In genomic region chr6:48594043-48594738, GRCm38 (mm10) we compare ENCODE assay signal across 8 mouse cellular contexts. TPM values are rescaled to one million over a fixed set of nuclear protein-coding genes. Genes with fewer than 3 reads are reported as not detected.
DNase-seq lines count a peak whose midpoint lies in the region; ATAC-seq and TF ChIP-seq lines count a peak whose summit lies in the region.

No protein-coding gene starts in this region.

- H3K9ac ChIP-seq in intestine, embryonic 14.5 days (ENCODE audit: low read length), result peak overlapping the region; percentile 83
- H3K9ac ChIP-seq in liver, embryonic 14.5 days (replicated peaks), result peak overlapping the region; percentile 56
- peak overlapping the region; percentile 93 for H3K9ac ChIP-seq in neural tube, embryonic 11.5 days (ENCODE audit: low read length)

- TF ChIP-seq POLR2A in bone marrow macrophage, adult 2 months (IDR thresholded peaks at IDR 0.05; ENCODE audit: borderline replicate concordance, low read depth, low read length), result no peak

- peak overlapping the region; percentile 72 for H3K4me3 ChIP-seq in bone marrow macrophage, adult 2 months (ENCODE audit: insufficient read depth, low read length)
- H3K4me3 ChIP-seq in intestine, embryonic 14.5 days (ENCODE audit: low read depth, low read length), result peak overlapping the region; percentile 75
- peak overlapping the region; percentile 61 to 62 for H3K4me3 ChIP-seq in liver, embryonic 14.5 days (ENCODE audit: insufficient read depth in 1 of 2, low read depth in 2 of 2, low read length in 2 of 2)
- peak overlapping the region; percentile 79 for H3K4me3 ChIP-seq in neural tube, embryonic 11.5 days (ENCODE audit: low read depth, low read length)

- TF ChIP-seq CTCF in bone marrow macrophage, adult 2 months (IDR thresholded peaks at IDR 0.05; ENCODE audit: low read depth, low read length), result no peak
- no peak for TF ChIP-seq CTCF in liver, embryonic 14.5 days (IDR thresholded peaks at IDR 0.05; ENCODE audit: low read depth)

- peak overlapping the region; percentile 70 for H3K4me2 ChIP-seq in intestine, embryonic 14.5 days (ENCODE audit: low read length)
- peak overlapping the region; percentile 66 for H3K4me2 ChIP-seq in liver, embryonic 14.5 days (ENCODE audit: low read depth)
- H3K4me2 ChIP-seq in neural tube, embryonic 11.5 days (ENCODE audit: low read depth), result peak overlapping the region; percentile 76

- peaks cover 38% of the 10 kb centered on the region for H3K36me3 ChIP-seq in intestine, embryonic 14.5 days (ENCODE audit: control insufficient read depth, insufficient read depth, low read length)
- no peaks in the 10 kb centered on the region; the same call in 1 of the 2 replicates for H3K36me3 ChIP-seq in liver, embryonic 14.5 days (replicated peaks; ENCODE audit: control insufficient read depth, insufficient read depth, low read depth)
- H3K36me3 ChIP-seq in neural tube, embryonic 11.5 days (ENCODE audit: control insufficient read depth, insufficient read depth, low read length), result peaks cover 31% of the 10 kb centered on the region

- H3K27me3 ChIP-seq in intestine, embryonic 14.5 days (replicated peaks; ENCODE audit: control insufficient read depth, insufficient read depth, low read length), result no peaks in the 10 kb centered on the region
- H3K27me3 ChIP-seq in liver, embryonic 14.5 days (ENCODE audit: control insufficient read depth, insufficient read depth, low read length), result no peaks in the 10 kb centered on the region
- H3K27me3 ChIP-seq in neural tube, embryonic 11.5 days (ENCODE audit: control insufficient read depth, insufficient read depth, low read length), result no peaks in the 10 kb centered on the region

- no peak for TF ChIP-seq EP300 in liver, embryonic 14.5 days (IDR thresholded peaks at IDR 0.05; ENCODE audit: low read depth)

- peak overlapping the region; percentile 72 for H3K27ac ChIP-seq in bone marrow macrophage, adult 2 months (ENCODE audit: insufficient read depth, low read depth, low read length)
- H3K27ac ChIP-seq in intestine, embryonic 14.5 days (ENCODE audit: low read depth), result peak overlapping the region; percentile 79
- H3K27ac ChIP-seq in liver, embryonic 14.5 days, result no peak overlapping the region
- peak overlapping the region; percentile 94 for H3K27ac ChIP-seq in neural tube, embryonic 11.5 days (ENCODE audit: low read depth, low read length)

- ATAC-seq in intestine, embryonic 14.5 days (replicated peaks; ENCODE audit: low FRiP score, low TSS enrichment, low read depth), result peak; percentile 47
- ATAC-seq in liver, embryonic 14.5 days (ENCODE audit: insufficient read depth), result peak; percentile 40
- ATAC-seq in neural tube, embryonic 11.5 days (ENCODE audit: insufficient read depth, low FRiP score, low TSS enrichment), result peak; percentile 85

- peak; percentile 65 for DNase-seq in thymus, postnatal 0 days (ENCODE audit: low spot score)
- no peak for DNase-seq in thymus, adult 18-20 months
- DNase-seq in frontal cortex, postnatal 10 days (ENCODE audit: low spot score in 2 of 2), result peak; percentile 51 to 57
- peak; percentile 85 for DNase-seq in intestine, embryonic 14.5 days (ENCODE audit: low spot score)
- no peak for DNase-seq in liver, embryonic 14.5 days (ENCODE audit: low read depth in 3 of 3, low spot score in 3 of 3)
- DNase-seq in neural tube, embryonic 11.5 days (ENCODE audit: low spot score), result peak; percentile 73
- DNase-seq in spleen, adult 12 weeks (ENCODE audit: low spot score), result no peak

- peaks cover 15% of the 10 kb centered on the region for H3K4me1 ChIP-seq in bone marrow macrophage, adult 2 months (ENCODE audit: control insufficient read depth, insufficient read depth, low read length)
- H3K4me1 ChIP-seq in intestine, embryonic 14.5 days (replicated peaks; ENCODE audit: control insufficient read depth, insufficient read depth, low read length), result peaks cover 11% of the 10 kb centered on the region; the same call in 1 of the 2 replicates
- H3K4me1 ChIP-seq in liver, embryonic 14.5 days (replicated peaks; ENCODE audit: control insufficient read depth in 2 of 2, insufficient read depth in 2 of 2, low read length in 1 of 2), result 0 out of 4 replicates have a peak, but pooled peaks cover 0 to 3% of the 10 kb centered on the region in 2 experiments
- H3K4me1 ChIP-seq in neural tube, embryonic 11.5 days (ENCODE audit: control insufficient read depth, insufficient read depth, low read length), result peaks cover 7% of the 10 kb centered on the region; the same call in 1 of the 2 replicates

- WGBS in intestine, embryonic 14.5 days, result 2% methylated on average over 29 of the region's 41 CpGs
- 1% methylated on average over 39 of the region's 41 CpGs for WGBS in liver, embryonic 14.5 days (ENCODE audit: insufficient replicate concordance)
- WGBS in neural tube, embryonic 11.5 days, result under 1% methylated on average over 31 of the region's 41 CpGs

- peaks cover 32% of the 10 kb centered on the region for H3K9me3 ChIP-seq in intestine, embryonic 14.5 days (ENCODE audit: control insufficient read depth, low read length)
- H3K9me3 ChIP-seq in liver, embryonic 14.5 days (ENCODE audit: control insufficient read depth, low read length), result no peaks in the 10 kb centered on the region; the same call in 1 of the 2 replicates
- H3K9me3 ChIP-seq in neural tube, embryonic 11.5 days (ENCODE audit: control insufficient read depth, low read length), result 0 out of 2 replicates have a peak, but pooled peaks cover 3% of the 10 kb centered on the region

RNA-seq across cellular contexts. Expression of gene Gm44965, which starts 0.5 kb away (rescaled TPM):
- not detected in 2 replicates for polyA plus RNA-seq in thymus, postnatal 0 days (2015; fragmentation: Nextera tagmentation; extraction: Ambion mirVana)
- not detected in 2 replicates for polyA plus RNA-seq in bone marrow macrophage, adult 2 months (2012; ENCODE audit: insufficient read depth, insufficient read length, missing spikeins)
- polyA plus RNA-seq in intestine, embryonic 14.5 days (2014; fragmentation: Nextera tagmentation; extraction: Ambion mirVana), result not detected in 2 replicates
- not detected in 2 replicates for polyA plus RNA-seq in liver, embryonic 14.5 days (2012; rRNA removed)
- polyA plus RNA-seq in liver, embryonic 14.5 days (2014; fragmentation: Nextera tagmentation; extraction: Ambion mirVana), result not detected in 2 replicates
- not detected in 2 replicates for polyA plus RNA-seq in neural tube, embryonic 11.5 days (2014; fragmentation: Nextera tagmentation; extraction: Ambion mirVana)

RNA-seq across cellular contexts. Expression of gene Repin1, which starts 0.5 kb away (rescaled TPM):
- 15.5 and 15.6 TPM in 2 replicates for polyA plus RNA-seq in thymus, postnatal 0 days (2015; fragmentation: Nextera tagmentation; extraction: Ambion mirVana)
- polyA plus RNA-seq in bone marrow macrophage, adult 2 months (2012; ENCODE audit: insufficient read depth, insufficient read length, missing spikeins), result 10.7 and 13.3 TPM in 2 replicates
- 28.4 and 29.5 TPM in 2 replicates for polyA plus RNA-seq in intestine, embryonic 14.5 days (2014; fragmentation: Nextera tagmentation; extraction: Ambion mirVana)
- 7.1 and 7.3 TPM in 2 replicates for polyA plus RNA-seq in liver, embryonic 14.5 days (2012; rRNA removed)
- 6.3 and 6.5 TPM in 2 replicates for polyA plus RNA-seq in liver, embryonic 14.5 days (2014; fragmentation: Nextera tagmentation; extraction: Ambion mirVana)
- polyA plus RNA-seq in neural tube, embryonic 11.5 days (2014; fragmentation: Nextera tagmentation; extraction: Ambion mirVana), result 39.8 and 47.5 TPM in 2 replicates

RNA-seq across cellular contexts. Expression of gene Gm45021, which starts 4.8 kb away (rescaled TPM):
- 0.48 TPM in 1 of 2 replicates, not detected in the other for polyA plus RNA-seq in thymus, postnatal 0 days (2015; fragmentation: Nextera tagmentation; extraction: Ambion mirVana)
- polyA plus RNA-seq in bone marrow macrophage, adult 2 months (2012; ENCODE audit: insufficient read depth, insufficient read length, missing spikeins), result not detected in 2 replicates
- not detected in 2 replicates for polyA plus RNA-seq in intestine, embryonic 14.5 days (2014; fragmentation: Nextera tagmentation; extraction: Ambion mirVana)
- not detected in 2 replicates for polyA plus RNA-seq in liver, embryonic 14.5 days (2012; rRNA removed)
- polyA plus RNA-seq in liver, embryonic 14.5 days (2014; fragmentation: Nextera tagmentation; extraction: Ambion mirVana), result not detected in 2 replicates
- polyA plus RNA-seq in neural tube, embryonic 11.5 days (2014; fragmentation: Nextera tagmentation; extraction: Ambion mirVana), result not detected in 2 replicates

RNA-seq across cellular contexts. Expression of gene Zfp775, which starts 7.7 kb away (rescaled TPM):
- polyA plus RNA-seq in thymus, postnatal 0 days (2015; fragmentation: Nextera tagmentation; extraction: Ambion mirVana), result 6.8 and 6.9 TPM in 2 replicates
- 2.9 TPM in 2 replicates for polyA plus RNA-seq in bone marrow macrophage, adult 2 months (2012; ENCODE audit: insufficient read depth, insufficient read length, missing spikeins)
- polyA plus RNA-seq in intestine, embryonic 14.5 days (2014; fragmentation: Nextera tagmentation; extraction: Ambion mirVana), result 7.4 and 8.3 TPM in 2 replicates
- polyA plus RNA-seq in liver, embryonic 14.5 days (2012; rRNA removed), result 1.0 TPM in 2 replicates
- polyA plus RNA-seq in liver, embryonic 14.5 days (2014; fragmentation: Nextera tagmentation; extraction: Ambion mirVana), result 1.4 and 1.7 TPM in 2 replicates
- 9.3 and 11.0 TPM in 2 replicates for polyA plus RNA-seq in neural tube, embryonic 11.5 days (2014; fragmentation: Nextera tagmentation; extraction: Ambion mirVana)

RNA-seq across cellular contexts. Expression of gene Rarres2, which starts 21.6 kb away (rescaled TPM):
- polyA plus RNA-seq in thymus, postnatal 0 days (2015; fragmentation: Nextera tagmentation; extraction: Ambion mirVana), result 14.9 and 18.0 TPM in 2 replicates
- polyA plus RNA-seq in bone marrow macrophage, adult 2 months (2012; ENCODE audit: insufficient read depth, insufficient read length, missing spikeins), result not detected in 2 replicates
- 69.7 and 73.9 TPM in 2 replicates for polyA plus RNA-seq in intestine, embryonic 14.5 days (2014; fragmentation: Nextera tagmentation; extraction: Ambion mirVana)
- 11.3 and 12.0 TPM in 2 replicates for polyA plus RNA-seq in liver, embryonic 14.5 days (2012; rRNA removed)
- 16.3 and 20.0 TPM in 2 replicates for polyA plus RNA-seq in liver, embryonic 14.5 days (2014; fragmentation: Nextera tagmentation; extraction: Ambion mirVana)
- polyA plus RNA-seq in neural tube, embryonic 11.5 days (2014; fragmentation: Nextera tagmentation; extraction: Ambion mirVana), result 1.6 and 2.8 TPM in 2 replicates

Comparison
In these comparisons a context has a peak if more than half of its experiments do, and no peak if none do; other contexts are left out.
1. DNase-seq: peak in thymus, postnatal 0 days (single experiment), frontal cortex, postnatal 10 days (2 of 2), intestine, embryonic 14.5 days (single experiment) and neural tube, embryonic 11.5 days (single experiment); none in thymus, adult 18-20 months (0 of 2), liver, embryonic 14.5 days (0 of 3) and spleen, adult 12 weeks (single experiment).
2. Peak in every context shown above with its lines, with median percentiles within 50 percentile points of each other: H3K4me3 ChIP-seq, ATAC-seq, H3K4me2 ChIP-seq and H3K9ac ChIP-seq.